Mouse (Mus musculus) stomach, postnatal 0 days (tissue): ENCODE data around the gene 4931406P16Rik. TPM values are rescaled to one million over a fixed set of nuclear protein-coding genes. Genes with fewer than 3 reads are reported as not detected.
A peak's percentile ranks its signal among the peaks of the same experiment; 100 is the strongest.

ENCODE experiments used
- ATAC-seq: fragments of 200-750 bp; cut with Nextera tagmentation; 2 replicates; pipeline ENCODE4 v1.8.0; 2017; ENCODE audit not compliant: low FRiP score, low TSS enrichment
- DNase-seq: peaks from one replicate; pipeline ENCODE4 v3.0.0-alpha.2; 2016; ENCODE audit warnings: low spot score
- H3K27ac ChIP-seq: fragments of 300-500 bp; sonication (generic); replicated peaks from 2 replicates; pipeline ENCODE4 v1.5.1; 2014; ENCODE audit warnings: mild to moderate bottlenecking, control low read depth
- H3K27me3 ChIP-seq: fragments of 300-500 bp; sonication (generic); 2 replicates; pipeline ENCODE4 v1.6.1; 2014; ENCODE audit warnings: low read length; ENCODE audit not compliant: control insufficient read depth, insufficient read depth
- H3K36me3 ChIP-seq: fragments of 300-500 bp; sonication (generic); 2 replicates; pipeline ENCODE4 v1.6.1; 2014; ENCODE audit warnings: low read length, mixed read lengths; ENCODE audit not compliant: control insufficient read depth, insufficient read depth
- H3K4me1 ChIP-seq: fragments of 300-500 bp; sonication (generic); replicated peaks from 2 replicates; pipeline ENCODE4 v1.6.1; 2014; ENCODE audit warnings: antibody characterized with exemption; ENCODE audit not compliant: control insufficient read depth, insufficient read depth
- H3K4me2 ChIP-seq: fragments of 300-500 bp; sonication (generic); replicated peaks from 2 replicates; pipeline ENCODE4 v1.6.1; 2014; ENCODE audit warnings: low read depth, mild to moderate bottlenecking, control low read depth, moderate library complexity
- H3K4me3 ChIP-seq: fragments of 300-500 bp; sonication (generic); 2 replicates; pipeline ENCODE4 v1.5.1; 2014; ENCODE audit warnings: low read depth, low read length, control low read depth
- H3K9ac ChIP-seq: fragments of 300-500 bp; sonication (generic); 2 replicates; pipeline ENCODE4 v1.6.1; 2014; ENCODE audit warnings: mild to moderate bottlenecking, low read length, control low read depth, mixed read lengths
- H3K9me3 ChIP-seq: fragments of 300-500 bp; sonication (generic); 2 replicates; pipeline ENCODE4 v1.6.1; 2016; ENCODE audit warnings: low read length; ENCODE audit not compliant: control insufficient read depth
- CTCF ChIP-seq: IDR thresholded peaks from 2 replicates; pipeline ENCODE4 v1.5.1; 2016; ENCODE audit warnings: antibody characterized with exemption, low read depth, mild to moderate bottlenecking, moderate library complexity
- EP300 ChIP-seq: optimal IDR thresholded peaks from 2 replicates; pipeline ENCODE3; 2016; ENCODE audit warnings: antibody characterized with exemption
- WGBS: fragments of 180-500 bp; shearing (Covaris S2); extraction: QIAGEN DNeasy Blood & Tissue Kit; methylation state at CpG from one replicate; pipeline ENCODE4 v1.1.7; 2014; 5-methylcytosine and 5-hydroxymethylcytosine counted together
- polyA plus RNA-seq: library from polyadenylated mRNA; unstranded; fragments of >200 nt; fragmentation: Nextera tagmentation; extraction: Ambion mirVana; gene quantifications from 2 replicates; pipeline ENCODE4 v1.2.1, GENCODE M21; 2015

The 4931406P16Rik gene
- polyA plus RNA-seq, 1 experiment from 2014 or later = 16.1 TPM

- Histone ChIP-seq H3K27me3 (no peaks in the 10 kb centered on the region), H3K4me1 (peaks cover 2% of the 10 kb centered on the region; the same call in 1 of the 2 replicates), H3K36me3 (no peaks in the 10 kb centered on the region), H3K4me3 (no peak overlapping the region), H3K9me3 (no peaks in the 10 kb centered on the region), H3K9ac (no peak overlapping the region), H3K4me2 (no peak overlapping the region), H3K27ac (no peak overlapping the region)
- 59% methylated on average over 1 of the region's 1 CpGs for WGBS
- DNase-seq (no peak), ATAC-seq (no peak)
- TF ChIP-seq EP300 = no peak
- no peak for TF ChIP-seq CTCF
These were observed 44.9 kb downstream of the 4931406P16Rik start for GRCm38 (mm10) chr7:34268463-34268862.

GRCm38 (mm10) chr7:34266421-34266820, 46.9 kb downstream of the 4931406P16Rik start:
- H3K4me2 ChIP-seq = no peak overlapping the region
- no peaks in the 10 kb centered on the region for H3K9me3 ChIP-seq
- TF ChIP-seq EP300 (no peak), CTCF (no peak)
- peaks cover 2% of the 10 kb centered on the region; the same call in 1 of the 2 replicates for H3K4me1 ChIP-seq
- H3K27me3 ChIP-seq = no peaks in the 10 kb centered on the region
- H3K36me3 ChIP-seq = no peaks in the 10 kb centered on the region; the same call in 1 of the 2 replicates
- DNase-seq = no peak
- H3K4me3 ChIP-seq = no peak overlapping the region
- no peak for ATAC-seq
- peak overlapping the region; percentile 31; the same call in 1 of the 2 replicates for H3K27ac ChIP-seq
- no peak overlapping the region for H3K9ac ChIP-seq

GRCm38 (mm10) chr7:34265876-34266346, 47.4 kb downstream of the 4931406P16Rik start:
- Histone ChIP-seq H3K4me1 (peaks cover 2% of the 10 kb centered on the region; the same call in 1 of the 2 replicates), H3K4me3 (no peak overlapping the region), H3K27me3 (no peaks in the 10 kb centered on the region), H3K9ac (no peak overlapping the region), H3K36me3 (no peaks in the 10 kb centered on the region; the same call in none of the 2 replicates), H3K9me3 (no peaks in the 10 kb centered on the region), H3K4me2 (no peak overlapping the region), H3K27ac (peak overlapping the region; percentile 4; the same call in 1 of the 2 replicates)
- peak; percentile 70 for DNase-seq
- 45% methylated on average over 5 of the region's 5 CpGs for WGBS
- TF ChIP-seq EP300 (no peak), CTCF (peak; percentile 88)
- ATAC-seq = peak; percentile 82

- DNase-seq = no peak
- WGBS = 84% methylated on average over 5 of the region's 5 CpGs
- Histone ChIP-seq H3K4me2 (no peak overlapping the region), H3K4me1 (peaks cover 2% of the 10 kb centered on the region; the same call in 1 of the 2 replicates), H3K4me3 (no peak overlapping the region), H3K36me3 (no peaks in the 10 kb centered on the region; the same call in none of the 2 replicates), H3K9me3 (no peaks in the 10 kb centered on the region), H3K27me3 (no peaks in the 10 kb centered on the region), H3K27ac (no peak overlapping the region), H3K9ac (no peak overlapping the region)
- no peak for ATAC-seq
- TF ChIP-seq CTCF (no peak), EP300 (no peak)
These were observed 49.9 kb downstream of the 4931406P16Rik start for GRCm38 (mm10) chr7:34263437-34263836.

- no peak for ATAC-seq
- TF ChIP-seq EP300 = no peak
- H3K9ac ChIP-seq = no peak overlapping the region
- H3K36me3 ChIP-seq = peaks cover 17% of the 10 kb centered on the region
- no peak overlapping the region for H3K27ac ChIP-seq
- no peaks in the 10 kb centered on the region for H3K27me3 ChIP-seq
- no peak for DNase-seq
- no peak overlapping the region for H3K4me2 ChIP-seq
- no peaks in the 10 kb centered on the region for H3K4me1 ChIP-seq
- WGBS = 78% methylated on average over 1 of the region's 1 CpGs
- H3K4me3 ChIP-seq = no peak overlapping the region
- H3K9me3 ChIP-seq = no peaks in the 10 kb centered on the region
These were observed 54.9 kb downstream of the 4931406P16Rik start for GRCm38 (mm10) chr7:34258407-34258806.

- ATAC-seq (no peak), DNase-seq (no peak)
- 86% methylated on average over 9 of the region's 9 CpGs for WGBS
- H3K9me3 ChIP-seq = no peaks in the 10 kb centered on the region
- H3K9ac ChIP-seq = no peak overlapping the region
- no peak overlapping the region for H3K4me3 ChIP-seq
- no peaks in the 10 kb centered on the region for H3K4me1 ChIP-seq
- TF ChIP-seq EP300 (no peak), CTCF (no peak)
- no peak overlapping the region for H3K4me2 ChIP-seq
- H3K27me3 ChIP-seq = no peaks in the 10 kb centered on the region
- peaks cover 20% of the 10 kb centered on the region for H3K36me3 ChIP-seq
- no peak overlapping the region for H3K27ac ChIP-seq
These were observed 56.1 kb downstream of the 4931406P16Rik start for GRCm38 (mm10) chr7:34257279-34257678.
